Mouse (Mus musculus): Measurements from ENCODE around the gene Inmt. TPM values are rescaled to one million over a fixed set of nuclear protein-coding genes. Genes with fewer than 3 reads are reported as not detected.

Inmt gene
- total and polyA plus RNA-seq, 2 experiments: 421 to 2,435 TPM

- H3K79me2 ChIP-seq (ENCODE audit: control insufficient read depth, insufficient read depth, low read length): no peaks in the 10 kb centered on the region
- peaks cover 4% of the 10 kb centered on the region for H3K36me3 ChIP-seq (ENCODE audit: control insufficient read depth, insufficient read depth, low read length)
- 56% methylated on average over 7 of the region's 7 CpGs for WGBS
- H3K9ac ChIP-seq (ENCODE audit: low read depth, low read length): no peak overlapping the region
- no peak overlapping the region for H3K4me3 ChIP-seq (ENCODE audit: insufficient read depth, low read depth, low read length)
- TF ChIP-seq POLR2A (IDR thresholded peaks at IDR 0.05; ENCODE audit: extremely low read depth, insufficient read depth, low read length) (no peak), CTCF (IDR thresholded peaks at IDR 0.05; ENCODE audit: low read depth, low read length) (peak; percentile 68)
- no peaks in the 10 kb centered on the region for H3K4me1 ChIP-seq (ENCODE audit: control insufficient read depth, insufficient read depth, low read length)
- no peaks in the 10 kb centered on the region for H3K27me3 ChIP-seq (ENCODE audit: control insufficient read depth, insufficient read depth, low read length)
- DNase-seq (ENCODE audit: extremely low read depth, low read depth, low spot score): peak; percentile 54
- H3K27ac ChIP-seq (replicated peaks; ENCODE audit: insufficient read depth, low read depth, low read length): no peak overlapping the region
Observed at GRCm38 (mm10) chr6:55166777-55167463, 7.9 kb downstream of the Inmt start.

GRCm38 (mm10) chr6:55163046-55163584, 11.7 kb downstream of the Inmt start:
- WGBS: 88% methylated on average over 8 of the region's 8 CpGs
- Histone ChIP-seq H3K36me3 (ENCODE audit: control insufficient read depth, insufficient read depth, low read length) (no peaks in the 10 kb centered on the region), H3K79me2 (ENCODE audit: control insufficient read depth, insufficient read depth, low read length) (no peaks in the 10 kb centered on the region), H3K9ac (ENCODE audit: low read depth, low read length) (no peak overlapping the region), H3K4me1 (ENCODE audit: control insufficient read depth, insufficient read depth, low read length) (no peaks in the 10 kb centered on the region), H3K27me3 (ENCODE audit: control insufficient read depth, insufficient read depth, low read length) (no peaks in the 10 kb centered on the region), H3K4me3 (ENCODE audit: insufficient read depth, low read depth, low read length) (no peak overlapping the region), H3K27ac (replicated peaks; ENCODE audit: insufficient read depth, low read depth, low read length) (no peak overlapping the region)
- DNase-seq (ENCODE audit: extremely low read depth, low read depth, low spot score): no peak
- no peak for TF ChIP-seq POLR2A (IDR thresholded peaks at IDR 0.05; ENCODE audit: extremely low read depth, insufficient read depth, low read length)
- no peak for TF ChIP-seq CTCF (IDR thresholded peaks at IDR 0.05; ENCODE audit: low read depth, low read length)

- no peaks in the 10 kb centered on the region for H3K79me2 ChIP-seq (ENCODE audit: control insufficient read depth, insufficient read depth, low read length)
- no peak overlapping the region for H3K4me3 ChIP-seq (ENCODE audit: insufficient read depth, low read depth, low read length)
- H3K9ac ChIP-seq (ENCODE audit: low read depth, low read length): no peak overlapping the region
- H3K36me3 ChIP-seq (ENCODE audit: control insufficient read depth, insufficient read depth, low read length): no peaks in the 10 kb centered on the region
- H3K27me3 ChIP-seq (ENCODE audit: control insufficient read depth, insufficient read depth, low read length): no peaks in the 10 kb centered on the region
- WGBS: 71% methylated on average over 5 of the region's 5 CpGs
- H3K4me1 ChIP-seq (ENCODE audit: control insufficient read depth, insufficient read depth, low read length): no peaks in the 10 kb centered on the region
- TF ChIP-seq CTCF (IDR thresholded peaks at IDR 0.05; ENCODE audit: low read depth, low read length) (no peak), POLR2A (IDR thresholded peaks at IDR 0.05; ENCODE audit: extremely low read depth, insufficient read depth, low read length) (no peak)
- no peak for DNase-seq (ENCODE audit: extremely low read depth, low read depth, low spot score)
- no peak overlapping the region for H3K27ac ChIP-seq (replicated peaks; ENCODE audit: insufficient read depth, low read depth, low read length)
Observed at GRCm38 (mm10) chr6:55161311-55161761, 13.5 kb downstream of the Inmt start.

GRCm38 (mm10) chr6:55159256-55159655, 15.6 kb downstream of the Inmt start:
- Histone ChIP-seq H3K4me1 (ENCODE audit: control insufficient read depth, insufficient read depth, low read length) (no peaks in the 10 kb centered on the region), H3K36me3 (ENCODE audit: control insufficient read depth, insufficient read depth, low read length) (no peaks in the 10 kb centered on the region), H3K4me3 (ENCODE audit: insufficient read depth, low read depth, low read length) (no peak overlapping the region), H3K27ac (replicated peaks; ENCODE audit: insufficient read depth, low read depth, low read length) (no peak overlapping the region), H3K27me3 (ENCODE audit: control insufficient read depth, insufficient read depth, low read length) (no peaks in the 10 kb centered on the region), H3K9ac (ENCODE audit: low read depth, low read length) (no peak overlapping the region), H3K79me2 (ENCODE audit: control insufficient read depth, insufficient read depth, low read length) (no peaks in the 10 kb centered on the region)
- 88% methylated on average over 1 of the region's 1 CpGs for WGBS
- no peak for DNase-seq (ENCODE audit: extremely low read depth, low read depth, low spot score)
- TF ChIP-seq POLR2A (IDR thresholded peaks at IDR 0.05; ENCODE audit: extremely low read depth, insufficient read depth, low read length) (no peak), CTCF (IDR thresholded peaks at IDR 0.05; ENCODE audit: low read depth, low read length) (no peak)

DNA sequence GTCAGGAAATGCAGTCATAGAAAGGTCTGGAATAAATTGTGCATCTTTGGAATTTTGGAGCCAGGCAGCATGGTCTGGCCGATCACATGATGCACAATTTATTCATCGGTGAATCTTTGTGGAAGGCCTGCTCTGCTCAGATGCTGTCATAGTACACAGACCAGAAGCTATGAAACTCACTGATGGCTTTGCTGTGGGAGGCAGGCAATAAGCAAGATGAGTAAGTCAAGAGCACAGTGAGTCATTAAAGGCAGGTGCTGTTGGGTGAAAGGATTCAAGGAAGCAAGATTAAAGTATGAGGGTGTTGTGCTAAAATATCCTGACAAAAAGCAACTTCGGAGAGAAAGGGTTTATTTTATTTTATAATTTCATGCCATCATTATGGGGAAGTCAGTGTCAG, 22.6 kb downstream of the Inmt start:
- H3K79me2 ChIP-seq (ENCODE audit: control insufficient read depth, insufficient read depth, low read length): no peaks in the 10 kb centered on the region
- H3K4me1 ChIP-seq (ENCODE audit: control insufficient read depth, insufficient read depth, low read length): no peaks in the 10 kb centered on the region
- H3K27ac ChIP-seq (replicated peaks; ENCODE audit: insufficient read depth, low read depth, low read length): no peak overlapping the region
- WGBS: 95% methylated on average over 3 of the region's 3 CpGs
- H3K4me3 ChIP-seq (ENCODE audit: insufficient read depth, low read depth, low read length): no peak overlapping the region
- H3K27me3 ChIP-seq (ENCODE audit: control insufficient read depth, insufficient read depth, low read length): no peaks in the 10 kb centered on the region; the same call in 1 of the 2 replicates
- H3K9ac ChIP-seq (ENCODE audit: low read depth, low read length): no peak overlapping the region
- no peak for TF ChIP-seq POLR2A (IDR thresholded peaks at IDR 0.05; ENCODE audit: extremely low read depth, insufficient read depth, low read length)
- TF ChIP-seq CTCF (IDR thresholded peaks at IDR 0.05; ENCODE audit: low read depth, low read length): no peak
- DNase-seq (ENCODE audit: extremely low read depth, low read depth, low spot score): no peak
- no peaks in the 10 kb centered on the region for H3K36me3 ChIP-seq (ENCODE audit: control insufficient read depth, insufficient read depth, low read length)

- Histone ChIP-seq H3K9ac (ENCODE audit: low read depth, low read length) (no peak overlapping the region), H3K27ac (replicated peaks; ENCODE audit: insufficient read depth, low read depth, low read length) (no peak overlapping the region), H3K79me2 (ENCODE audit: control insufficient read depth, insufficient read depth, low read length) (no peaks in the 10 kb centered on the region), H3K27me3 (ENCODE audit: control insufficient read depth, insufficient read depth, low read length) (no peaks in the 10 kb centered on the region), H3K4me1 (ENCODE audit: control insufficient read depth, insufficient read depth, low read length) (no peaks in the 10 kb centered on the region), H3K36me3 (ENCODE audit: control insufficient read depth, insufficient read depth, low read length) (no peaks in the 10 kb centered on the region), H3K4me3 (ENCODE audit: insufficient read depth, low read depth, low read length) (no peak overlapping the region)
- 63% methylated on average over 4 of the region's 4 CpGs for WGBS
- TF ChIP-seq POLR2A (IDR thresholded peaks at IDR 0.05; ENCODE audit: extremely low read depth, insufficient read depth, low read length): no peak
- TF ChIP-seq CTCF (IDR thresholded peaks at IDR 0.05; ENCODE audit: low read depth, low read length): no peak
- DNase-seq (ENCODE audit: extremely low read depth, low read depth, low spot score): no peak
Observed at GRCm38 (mm10) chr6:55146138-55146537, 28.7 kb downstream of the Inmt start.

Data from liver, adult 2 months (tissue).